Mouse (Mus musculus) adrenal gland, adult 8-10 months (tissue): ENCODE results near the gene Slc35e2. TPM values are rescaled to one million over a fixed set of nuclear protein-coding genes. Genes with fewer than 3 reads are reported as not detected.

Experiments
- total RNA-seq, 4 experiments: library from RNA; stranded (reverse); gene quantifications; 2 replicates each; pipeline ENCODE4 v1.2.4; 2022

The Slc35e2 gene
- total RNA-seq, 4 experiments from 2014 or later: 38.8 to 54.2 (median 44.9) TPM

Other genes starting within 250 kb of the Slc35e2 start
- gene Prkcz, start 240.1 kb upstream of the Slc35e2 start, total RNA-seq: 10 to 100 TPM in 2 of 4 experiments, 1 to 10 TPM in 2; 9.1 to 13.9 (median 11.7) TPM
- gene Gabrd, start 203.3 kb upstream of the Slc35e2 start, total RNA-seq: under 1 TPM in 3 of 4 experiments, not detected in 1; 0.17 to 0.40 (median 0.24) TPM
- 1 to 10 TPM; 1.0 to 3.4 (median 1.4) TPM for gene Cfap74, start 192.2 kb upstream of the Slc35e2 start, total RNA-seq
- 10 to 100 TPM in 3 of 4 experiments, 1 to 10 TPM in 1; 5.8 to 48.6 (median 27.3) TPM for gene Tmem52, start 132.3 kb upstream of the Slc35e2 start, total RNA-seq
- 100 to 1,000 TPM; 344 to 487 (median 448) TPM for gene Gnb1, start 110.1 kb upstream of the Slc35e2 start, total RNA-seq
- gene Nadk, start 39.0 kb upstream of the Slc35e2 start, total RNA-seq: 100 to 1,000 TPM; 155 to 289 (median 213) TPM
- 10 to 100 TPM; 43.1 to 56.6 (median 47.3) TPM for gene Cdk11b, start 23.4 kb downstream of the Slc35e2 start, total RNA-seq
- gene Gm10563, start 44.0 kb downstream of the Slc35e2 start, total RNA-seq: not detected
- gene Mmp23, start 52.0 kb downstream of the Slc35e2 start, total RNA-seq: 1 to 10 TPM; 4.8 to 8.4 (median 6.7) TPM
- gene Mib2, start 67.8 kb downstream of the Slc35e2 start, total RNA-seq: 10 to 100 TPM; 53.5 to 74.5 (median 61.5) TPM
- gene Fndc10, start 92.9 kb downstream of the Slc35e2 start, total RNA-seq: 10 to 100 TPM; 67.7 to 72.0 (median 69.9) TPM
- gene Ssu72, start 103.4 kb downstream of the Slc35e2 start, total RNA-seq: 100 to 1,000 TPM; 106 to 127 (median 114) TPM
- 1 to 10 TPM in 3 of 4 experiments, under 1 TPM in 1; 0.90 to 1.2 (median 1.1) TPM for gene Tmem240, start 133.4 kb downstream of the Slc35e2 start, total RNA-seq
- 10 to 100 TPM; 69.5 to 90.1 (median 77.6) TPM for gene Atad3a, start 159.7 kb downstream of the Slc35e2 start, total RNA-seq
- gene Vwa1, start 173.3 kb downstream of the Slc35e2 start, total RNA-seq: 1 to 10 TPM; 3.2 to 6.9 (median 4.7) TPM
- 1 to 10 TPM in 1 of 4 experiments, under 1 TPM in 3; 0.17 to 1.0 (median 0.62) TPM for gene Tmem88b, start 184.5 kb downstream of the Slc35e2 start, total RNA-seq
- not detected for gene Ankrd65, start 189.0 kb downstream of the Slc35e2 start, total RNA-seq
- gene Mrpl20, start 201.5 kb downstream of the Slc35e2 start, total RNA-seq: 100 to 1,000 TPM; 102 to 144 (median 126) TPM
- gene Ccnl2, start 211.1 kb downstream of the Slc35e2 start, total RNA-seq: 100 to 1,000 TPM in 3 of 4 experiments, 10 to 100 TPM in 1; 88.5 to 164 (median 122) TPM
- 100 to 1,000 TPM; 134 to 175 (median 158) TPM for gene Aurkaip1, start 229.9 kb downstream of the Slc35e2 start, total RNA-seq
- gene Mxra8, start 238.3 kb downstream of the Slc35e2 start, total RNA-seq: 10 to 100 TPM; 45.1 to 93.9 (median 66.8) TPM
- gene Dvl1, start 246.0 kb downstream of the Slc35e2 start, total RNA-seq: 100 to 1,000 TPM in 1 of 4 experiments, 10 to 100 TPM in 3; 69.6 to 110 (median 73.1) TPM